ENCODE assay signal across 23 mouse cellular contexts in genomic region chr7:66038730-66039129, GRCm38 (mm10). TPM values are rescaled to one million over a fixed set of nuclear protein-coding genes. Genes with fewer than 3 reads are reported as not detected.
DNase-seq lines count a peak whose midpoint lies in the region; ATAC-seq and TF ChIP-seq lines count a peak whose summit lies in the region.
"Had no signal": no experiment of that assay in that cellular context is flagged by ENCODE, and none has a peak within 500 bp of the region (broad histone marks: within the 10 kb centered on the region; RNA-seq: fewer than 3 reads in every experiment).

No protein-coding gene starts in this region.

- no peaks in the 10 kb centered on the region; the same call in 1 of the 2 replicates for H3K27me3 ChIP-seq in midbrain, postnatal 0 days (ENCODE audit: insufficient read depth, low read length)
- no peaks in the 10 kb centered on the region for H3K27me3 ChIP-seq in midbrain, embryonic 10.5 days (ENCODE audit: low read depth, poor library complexity, severe bottlenecking)
- H3K27me3 ChIP-seq in neural tube, embryonic 15.5 days (replicated peaks), result 0 out of 2 replicates have a peak, but pooled peaks cover 3% of the 10 kb centered on the region
- H3K27me3 ChIP-seq: forebrain, embryonic 13.5 days; midbrain, embryonic 15.5 days; stomach, embryonic 15.5 days had no signal

- H3K4me2 ChIP-seq in midbrain, postnatal 0 days (ENCODE audit: low read depth, low read length, poor library complexity, severe bottlenecking), result no peak overlapping the region
- H3K4me2 ChIP-seq in neural tube, embryonic 15.5 days, result no peak overlapping the region
- H3K4me2 ChIP-seq: forebrain, embryonic 13.5 days; hindbrain, embryonic 12.5 days; midbrain, embryonic 15.5 days; stomach, embryonic 15.5 days had no signal

- H3K27ac ChIP-seq in midbrain, postnatal 0 days (ENCODE audit: low read depth, low read length), result no peak overlapping the region
- no peak overlapping the region for H3K27ac ChIP-seq in midbrain, embryonic 10.5 days (replicated peaks)
- peak overlapping the region; percentile 48; the same call in 1 of the 2 replicates for H3K27ac ChIP-seq in neural tube, embryonic 15.5 days (replicated peaks)
- H3K27ac ChIP-seq: forebrain, embryonic 13.5 days; hindbrain, embryonic 12.5 days; macrophage; midbrain, embryonic 15.5 days; stomach, embryonic 15.5 days had no signal

- DNase-seq in cerebellum, postnatal 4 days (ENCODE audit: low spot score in 2 of 2), result no peak
- DNase-seq in midbrain, postnatal 0 days (ENCODE audit: low spot score), result peak; percentile 58
- no peak for DNase-seq in midbrain, embryonic 10.5 days (ENCODE audit: low spot score)
- DNase-seq in cerebellum, postnatal 14 days, result peak; percentile 58 to 62
- no peak for DNase-seq in left cerebral cortex, postnatal 25 days (ENCODE audit: low spot score in 2 of 2)
- DNase-seq in embryo, embryonic 9.5 days (ENCODE audit: extremely low spot score), result no peak
- DNase-seq: adrenal gland, postnatal 25 days; kidney, adult 11 months; liver; lung, adult 18-20 months; spleen, adult 18-20 months had no signal

- no peaks in the 10 kb centered on the region for H3K4me1 ChIP-seq in midbrain, postnatal 0 days (ENCODE audit: insufficient read depth, low read length)
- peaks cover 6% of the 10 kb centered on the region for H3K4me1 ChIP-seq in midbrain, embryonic 10.5 days
- H3K4me1 ChIP-seq in neural tube, embryonic 15.5 days, result peaks cover 40% of the 10 kb centered on the region
- H3K4me1 ChIP-seq: midbrain, embryonic 15.5 days; stomach, embryonic 15.5 days had no signal

- H3K4me3 ChIP-seq in midbrain, postnatal 0 days (ENCODE audit: low read depth, low read length), result no peak overlapping the region
- H3K4me3 ChIP-seq in midbrain, embryonic 10.5 days, result no peak overlapping the region
- H3K4me3 ChIP-seq in neural tube, embryonic 15.5 days (replicated peaks), result no peak overlapping the region
- H3K4me3 ChIP-seq: forebrain, embryonic 13.5 days; hindbrain, embryonic 12.5 days; midbrain, embryonic 15.5 days; stomach, embryonic 15.5 days had no signal

- H3K9ac ChIP-seq in midbrain, postnatal 0 days (replicated peaks; ENCODE audit: low read length, poor library complexity, severe bottlenecking), result no peak overlapping the region
- no peak overlapping the region for H3K9ac ChIP-seq in neural tube, embryonic 15.5 days (replicated peaks)
- H3K9ac ChIP-seq: forebrain, embryonic 13.5 days; hindbrain, embryonic 12.5 days; midbrain, embryonic 15.5 days; stomach, embryonic 15.5 days had no signal

- WGBS in midbrain, postnatal 0 days, result 81% methylated on average over 11 of the region's 11 CpGs
- 87% methylated on average over 11 of the region's 11 CpGs for WGBS in midbrain, embryonic 10.5 days
- 67% methylated on average over 11 of the region's 11 CpGs for WGBS in neural tube, embryonic 15.5 days

- no peaks in the 10 kb centered on the region for H3K9me3 ChIP-seq in midbrain, postnatal 0 days (ENCODE audit: low read length)
- H3K9me3 ChIP-seq in midbrain, embryonic 10.5 days (replicated peaks), result no peaks in the 10 kb centered on the region
- H3K9me3 ChIP-seq in neural tube, embryonic 15.5 days (replicated peaks), result no peaks in the 10 kb centered on the region
- H3K9me3 ChIP-seq: forebrain, embryonic 13.5 days; hindbrain, embryonic 12.5 days; midbrain, embryonic 15.5 days; stomach, embryonic 15.5 days had no signal

- intact Hi-C loops in left cerebral cortex, postnatal 25 days (cut with DNase I), result no loop called here

- peak; percentile 56 for ATAC-seq in cerebellum, adult (ENCODE audit: insufficient number of reproducible peaks, low FRiP score, low TSS enrichment)
- ATAC-seq in midbrain, postnatal 0 days (ENCODE audit: low FRiP score), result no peak
- ATAC-seq in neural tube, embryonic 15.5 days (ENCODE audit: low FRiP score), result no peak
- ATAC-seq: forebrain, embryonic 13.5 days; midbrain, embryonic 15.5 days had no signal

- H3K36me3 ChIP-seq in midbrain, postnatal 0 days (ENCODE audit: insufficient read depth, low read length), result no peaks in the 10 kb centered on the region
- no peaks in the 10 kb centered on the region for H3K36me3 ChIP-seq in midbrain, embryonic 10.5 days
- H3K36me3 ChIP-seq in neural tube, embryonic 15.5 days, result no peaks in the 10 kb centered on the region
- H3K36me3 ChIP-seq: hindbrain, embryonic 12.5 days; midbrain, embryonic 15.5 days; stomach, embryonic 15.5 days had no signal

- TF ChIP-seq CTCF in midbrain, postnatal 0 days (IDR thresholded peaks at IDR 0.05), result no peak

RNA-seq across cellular contexts. Expression of gene Gm45213, which starts 4.7 kb away (rescaled TPM):
- not detected in 2 replicates for total RNA-seq in midbrain, postnatal 0 days (2014; rRNA removed)
- polyA plus RNA-seq in midbrain, postnatal 0 days (2015; fragmentation: Nextera tagmentation; extraction: Ambion mirVana), result not detected in 2 replicates
- polyA plus RNA-seq in midbrain, embryonic 10.5 days (2016; fragmentation: Nextera tagmentation; extraction: Ambion mirVana), result not detected in 2 replicates
- polyA plus RNA-seq in neural tube, embryonic 15.5 days (2015; fragmentation: Nextera tagmentation; extraction: Ambion mirVana), result not detected in 2 replicates
- not detected for total RNA-seq in left cerebral cortex, postnatal 25 days (2021)
- total RNA-seq: adrenal gland, postnatal 25 days; gastrocnemius, postnatal 4 days had no signal
- polyA plus RNA-seq: embryonic facial prominence, embryonic 14.5 days; forebrain, embryonic 13.5 days; heart, embryonic 14.5 days; hindbrain, embryonic 12.5 days; large intestine, adult 2 months; macrophage; midbrain, embryonic 15.5 days; neural tube, embryonic 11.5 days; stomach, embryonic 15.5 days had no signal

RNA-seq across cellular contexts. Expression of gene Snrpa1, which starts 20.1 kb away (rescaled TPM):
- 37.0 and 48.2 TPM in 2 replicates for total RNA-seq in midbrain, postnatal 0 days (2014; rRNA removed)
- polyA plus RNA-seq in midbrain, postnatal 0 days (2015; fragmentation: Nextera tagmentation; extraction: Ambion mirVana), result 131 and 140 TPM in 2 replicates
- polyA plus RNA-seq in midbrain, embryonic 10.5 days (2016; fragmentation: Nextera tagmentation; extraction: Ambion mirVana), result 244 and 271 TPM in 2 replicates
- polyA plus RNA-seq in neural tube, embryonic 15.5 days (2015; fragmentation: Nextera tagmentation; extraction: Ambion mirVana), result 116 and 133 TPM in 2 replicates
- 10 to 100 TPM; 29.8 to 33.1 TPM for total RNA-seq in left cerebral cortex, postnatal 25 days (2021)

RNA-seq across cellular contexts. Expression of gene Selenos, which starts 40.7 kb away (rescaled TPM):
- total RNA-seq in midbrain, postnatal 0 days (2014; rRNA removed), result 24.1 and 46.7 TPM in 2 replicates
- 116 and 125 TPM in 2 replicates for polyA plus RNA-seq in midbrain, postnatal 0 days (2015; fragmentation: Nextera tagmentation; extraction: Ambion mirVana)
- polyA plus RNA-seq in midbrain, embryonic 10.5 days (2016; fragmentation: Nextera tagmentation; extraction: Ambion mirVana), result 86.7 and 96.9 TPM in 2 replicates
- 92.0 and 93.1 TPM in 2 replicates for polyA plus RNA-seq in neural tube, embryonic 15.5 days (2015; fragmentation: Nextera tagmentation; extraction: Ambion mirVana)
- 10 to 100 TPM; 47.4 to 59.4 TPM for total RNA-seq in left cerebral cortex, postnatal 25 days (2021)

Comparison
In these comparisons a context has a peak if more than half of its experiments do, and no peak if none do; other contexts are left out.
1. DNase-seq: peak in midbrain, postnatal 0 days (single experiment) and cerebellum, postnatal 14 days (2 of 2); none in cerebellum, postnatal 4 days (0 of 2), midbrain, embryonic 10.5 days (single experiment), left cerebral cortex, postnatal 25 days (0 of 2) and embryo, embryonic 9.5 days (single experiment).